Mouse (Mus musculus): ENCODE results near the gene Rbm44.

Gene Rbm44

DNA sequence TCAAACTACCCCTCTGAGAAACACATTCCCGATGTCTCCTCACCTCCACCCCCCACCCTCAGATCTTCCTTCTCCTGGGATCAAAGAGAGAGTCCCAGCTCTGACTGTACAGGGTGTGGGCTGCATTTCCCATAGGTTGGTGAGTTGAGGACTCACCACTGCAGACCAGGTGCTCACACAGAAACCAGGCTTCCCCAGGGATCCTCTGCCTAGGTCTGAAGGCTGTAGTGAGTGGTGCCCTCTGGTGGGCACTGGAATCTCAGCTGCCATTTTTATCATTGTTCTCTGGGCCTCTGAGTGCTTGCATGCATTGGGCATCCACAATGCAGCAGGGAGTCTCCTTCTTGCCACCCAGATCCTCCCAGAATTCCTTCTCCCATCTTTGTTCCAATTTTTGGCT is 66.2 kb downstream of the Rbm44 start:
- peak; percentile 87 for DNase-seq

DNA sequence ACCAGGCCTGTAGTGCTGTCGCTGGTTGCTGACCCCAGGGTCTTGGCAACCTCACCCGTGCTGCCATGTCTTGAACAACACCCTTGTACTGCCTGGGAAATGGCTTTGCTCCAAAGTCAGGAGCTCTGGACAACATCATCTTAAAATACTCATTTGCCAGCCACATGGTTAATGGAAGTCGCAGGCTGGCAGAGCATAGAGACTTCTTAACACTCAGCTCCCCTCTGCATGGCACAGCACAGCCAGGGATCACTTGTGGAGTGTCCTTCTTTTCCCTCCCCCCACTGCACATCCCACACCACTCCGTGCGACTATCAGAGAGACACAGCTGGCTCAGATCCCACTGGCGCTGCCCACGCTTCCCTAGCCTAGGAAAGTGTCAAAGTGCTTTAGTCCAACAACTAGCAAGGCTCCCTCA is 66.7 kb downstream of the Rbm44 start:
- DNase-seq, result no peak

DNA sequence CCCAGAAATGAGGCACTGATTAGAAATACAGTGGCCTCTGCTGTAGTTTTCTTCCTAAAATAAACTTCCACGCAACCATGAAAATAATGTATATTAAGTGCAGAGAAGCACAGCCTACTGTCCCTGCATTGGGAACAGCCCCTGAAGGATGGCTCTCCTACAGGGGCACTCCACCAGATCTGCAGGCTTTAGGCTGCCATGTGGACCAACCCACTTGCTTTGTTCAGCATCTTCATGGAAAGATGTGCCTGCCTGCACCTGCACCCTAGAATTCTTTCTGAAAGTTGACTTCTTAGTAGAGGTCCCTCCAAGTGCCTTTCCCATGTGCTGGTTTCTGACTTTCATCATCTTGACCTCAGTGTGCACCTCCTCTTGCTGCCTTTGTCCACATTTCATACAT is 70.4 kb downstream of the Rbm44 start:
- DNase-seq, result no peak

DNA sequence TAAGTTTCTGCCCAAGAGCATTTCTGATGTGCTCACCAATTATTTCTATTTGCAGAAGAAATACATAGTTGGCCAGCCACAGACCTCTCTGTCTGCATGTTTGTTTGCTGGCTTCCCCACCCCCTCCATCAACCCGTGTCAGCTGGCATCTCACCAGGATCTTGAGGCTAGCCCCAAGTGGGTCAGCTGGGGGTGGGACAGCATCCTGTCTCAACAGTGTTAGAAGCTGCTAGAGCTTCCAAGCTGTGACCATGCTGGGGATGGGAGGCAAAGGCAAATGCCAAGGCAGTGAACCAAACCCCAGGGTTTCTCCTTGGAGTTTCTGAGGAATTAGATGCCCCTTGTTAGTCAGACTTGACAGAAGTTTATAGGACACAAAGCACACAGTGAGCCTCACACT is 71.1 kb downstream of the Rbm44 start:
- DNase-seq, result no peak

DNA sequence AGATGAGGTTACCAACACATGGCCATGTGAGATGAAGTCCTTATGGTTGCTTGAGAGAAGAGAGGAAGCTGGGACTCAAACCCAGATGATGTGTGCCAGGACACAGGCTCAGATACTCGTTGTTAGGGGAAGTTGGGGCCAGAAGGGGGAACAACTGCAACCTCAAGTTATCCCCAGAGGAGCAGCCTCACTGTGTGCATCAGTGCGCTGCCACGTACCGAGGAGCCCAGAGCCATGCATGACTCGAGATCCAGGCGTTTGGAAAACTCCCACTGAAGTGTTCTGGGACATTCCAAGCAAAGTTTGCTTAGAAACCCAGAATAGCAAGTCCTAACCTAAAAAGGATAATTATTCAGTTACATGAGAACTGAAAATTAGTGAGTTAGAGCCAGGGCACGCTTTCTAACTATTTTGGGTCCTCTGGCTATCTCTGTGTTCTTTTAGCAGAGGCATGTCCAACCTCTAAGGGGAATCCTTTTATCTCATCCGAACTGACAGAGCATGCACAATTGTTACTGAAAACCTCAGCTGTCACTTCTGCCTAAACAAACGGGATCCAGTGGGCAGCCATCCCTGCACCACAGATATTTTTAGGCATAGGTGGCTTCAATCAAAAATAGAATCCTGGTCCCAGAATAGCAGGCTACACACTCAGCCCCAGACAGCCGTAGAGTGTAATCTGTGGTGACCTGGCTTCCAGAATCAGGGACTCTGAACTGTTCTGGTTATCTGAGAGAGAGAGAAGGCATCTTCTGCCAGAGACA is 71.8 kb downstream of the Rbm44 start:
- DNase-seq, result no peak

DNA sequence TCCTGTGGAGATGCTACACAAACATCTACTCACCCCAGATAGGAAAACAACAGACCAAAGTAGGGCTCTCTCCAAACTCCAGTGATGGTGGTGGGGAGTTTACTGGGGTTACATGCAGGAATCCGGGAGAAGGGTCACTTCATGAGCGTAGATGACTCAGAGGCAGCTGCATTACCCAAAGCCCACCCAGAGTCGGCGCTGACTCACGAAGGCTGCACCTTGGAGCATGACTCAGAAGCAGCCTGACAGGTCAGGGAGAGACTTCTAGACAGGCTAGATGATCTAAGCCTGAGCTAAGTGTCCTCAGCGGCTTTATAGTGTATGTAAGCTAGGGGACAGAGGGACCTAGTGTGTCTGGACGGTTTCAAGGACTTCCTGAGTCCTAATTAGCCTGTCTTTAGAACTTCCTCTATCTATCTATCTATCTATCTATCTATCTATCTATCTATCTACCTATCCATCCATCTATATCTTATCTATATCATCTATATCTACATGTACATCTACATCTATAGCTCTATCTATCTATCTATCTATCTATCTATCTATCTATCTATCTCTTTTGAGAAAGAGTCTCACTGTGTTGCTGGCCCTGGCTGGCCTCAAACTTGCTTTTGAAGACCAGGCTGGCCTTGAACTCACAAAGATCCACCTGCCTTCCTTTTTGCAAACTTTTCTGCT is 74.9 kb downstream of the Rbm44 start:
- no peak for DNase-seq

DNA sequence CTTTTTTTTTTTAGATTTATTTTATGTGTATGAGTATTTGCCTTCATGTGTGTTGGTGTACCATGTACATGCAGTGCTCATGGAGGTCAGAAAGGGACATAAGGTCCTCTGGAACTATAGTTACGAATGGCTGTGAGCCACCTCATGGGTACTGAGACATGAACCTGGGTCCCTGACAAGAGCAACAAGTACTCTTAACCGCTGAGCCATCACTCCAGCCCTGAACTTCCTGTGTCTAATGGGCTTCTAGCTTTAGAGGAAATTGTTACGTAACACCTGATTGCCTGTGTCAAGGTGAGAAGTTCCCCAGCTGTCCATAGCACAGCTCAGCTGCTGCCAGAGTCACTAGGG is 75.4 kb downstream of the Rbm44 start:
- DNase-seq, result no peak

Measured in thymus, postnatal 4 days (tissue).